Mouse (Mus musculus) adrenal gland, adult 18-20 months (tissue): Measurements from ENCODE around the gene Tmem189. TPM values are rescaled to one million over a fixed set of nuclear protein-coding genes. Genes with fewer than 3 reads are reported as not detected.
"Not testable (repeated sequence)": the region's sequence is repeated elsewhere in the genome, so short reads cannot be mapped to it uniquely, and the experiment has no call there.

ENCODE experiments used
- DNase-seq, 2 experiments: peaks; one replicate each; pipeline ENCODE4 v3.0.0; 2021 to 2022; ENCODE audit warnings: low spot score in 2 of 2
- total RNA-seq, 2 experiments: library from RNA; stranded (reverse); gene quantifications; 1 replicate in 1 of 2; 2 replicates in 1 of 2; pipeline ENCODE4 v1.2.3; 2021

The Tmem189 gene
- total RNA-seq, 2 experiments from 2014 or later = 21.4 to 26.6 TPM

- no peak for DNase-seq
Observed at GRCm38 (mm10) chr2:167628872-167629271, 60.8 kb downstream of the Tmem189 start.

GRCm38 (mm10) chr2:167627019-167627418 lies 62.6 kb downstream of the Tmem189 start:
- DNase-seq = no peak

- no peak for DNase-seq
Observed at GRCm38 (mm10) chr2:167625670-167626069, 64.0 kb downstream of the Tmem189 start.

- DNase-seq = no peak
Observed at GRCm38 (mm10) chr2:167624368-167625075, 65.1 kb downstream of the Tmem189 start.

- no peak for DNase-seq
Observed at GRCm38 (mm10) chr2:167622965-167623364, 66.7 kb downstream of the Tmem189 start.

- no peak for DNase-seq
Observed at GRCm38 (mm10) chr2:167622352-167622751, 67.3 kb downstream of the Tmem189 start.

GRCm38 (mm10) chr2:167621255-167622087 lies 68.2 kb downstream of the Tmem189 start:
- no peak for DNase-seq

GRCm38 (mm10) chr2:167617472-167617871 lies 72.2 kb downstream of the Tmem189 start:
- DNase-seq = no peak

GRCm38 (mm10) chr2:167617034-167617433 lies 72.6 kb downstream of the Tmem189 start:
- no peak for DNase-seq

GRCm38 (mm10) chr2:167613335-167613734 lies 76.3 kb downstream of the Tmem189 start:
- not testable (repeated sequence) for DNase-seq

GRCm38 (mm10) chr2:167612122-167612521 lies 77.5 kb downstream of the Tmem189 start:
- DNase-seq = no peak

GRCm38 (mm10) chr2:167611287-167611686 lies 78.3 kb downstream of the Tmem189 start:
- no peak for DNase-seq

GRCm38 (mm10) chr2:167606745-167607123 lies 82.9 kb downstream of the Tmem189 start:
- DNase-seq = no peak

- DNase-seq = no peak
Observed at GRCm38 (mm10) chr2:167605817-167606744, 83.5 kb downstream of the Tmem189 start.

GRCm38 (mm10) chr2:167605178-167605794 lies 84.3 kb downstream of the Tmem189 start:
- DNase-seq = peak; percentile 91

GRCm38 (mm10) chr2:167602978-167603377 lies 86.6 kb downstream of the Tmem189 start:
- DNase-seq = no peak

- no peak for DNase-seq
Observed at GRCm38 (mm10) chr2:167602364-167602763, 87.3 kb downstream of the Tmem189 start.

GRCm38 (mm10) chr2:167600481-167600995 lies 89.1 kb downstream of the Tmem189 start:
- DNase-seq = no peak

- DNase-seq = no peak
Observed at GRCm38 (mm10) chr2:167599917-167600316, 89.7 kb downstream of the Tmem189 start.

- no peak for DNase-seq
Observed at GRCm38 (mm10) chr2:167599195-167599594, 90.4 kb downstream of the Tmem189 start.
